Mouse (Mus musculus): Measurements from ENCODE around the gene Jtb. TPM values are rescaled to one million over a fixed set of nuclear protein-coding genes. Genes with fewer than 3 reads are reported as not detected.
"Not testable (repeated sequence)": the region's sequence is repeated elsewhere in the genome, so short reads cannot be mapped to it uniquely, and the experiment has no call there.

The Jtb gene
- polyA plus RNA-seq, 1 experiment from 2014 or later: 83.0 TPM

DNA sequence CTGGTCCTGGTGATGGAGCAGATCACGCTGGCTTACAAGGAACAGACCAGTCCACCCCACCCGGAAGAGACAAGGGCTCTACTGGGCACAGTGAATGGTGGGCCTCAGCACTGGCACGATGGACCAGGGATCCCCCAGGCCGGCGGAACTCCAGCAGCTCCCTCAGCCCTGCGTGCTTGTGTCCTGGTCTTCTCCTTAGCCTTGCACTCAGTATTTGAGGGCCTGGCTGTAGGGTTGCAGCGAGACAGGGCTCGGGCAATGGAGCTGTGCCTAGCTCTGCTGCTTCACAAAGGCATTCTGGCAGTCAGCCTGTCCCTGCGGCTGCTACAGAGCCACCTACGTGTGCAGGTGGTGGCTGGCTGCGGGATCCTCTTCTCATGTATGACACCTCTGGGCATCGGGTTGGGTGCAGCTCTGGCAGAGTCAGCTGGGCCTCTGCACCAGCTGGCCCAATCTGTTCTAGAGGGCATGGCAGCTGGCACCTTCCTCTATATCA lies 20.4 kb downstream of the Jtb start:
- H3K4me3 ChIP-seq; H3K9me3 ChIP-seq (replicated peaks); H3K9ac ChIP-seq; H3K4me2 ChIP-seq; H3K27me3 ChIP-seq (replicated peaks); H3K27ac ChIP-seq (ENCODE audit: poor library complexity, severe bottlenecking); ATAC-seq (ENCODE audit: insufficient number of reproducible peaks, low FRiP score): not testable (repeated sequence)
- 89% methylated on average over 9 of the region's 12 CpGs for WGBS
- Histone ChIP-seq H3K36me3 (peaks cover 20% of the 10 kb centered on the region), H3K4me1 (replicated peaks) (peaks cover 28% of the 10 kb centered on the region)

DNA sequence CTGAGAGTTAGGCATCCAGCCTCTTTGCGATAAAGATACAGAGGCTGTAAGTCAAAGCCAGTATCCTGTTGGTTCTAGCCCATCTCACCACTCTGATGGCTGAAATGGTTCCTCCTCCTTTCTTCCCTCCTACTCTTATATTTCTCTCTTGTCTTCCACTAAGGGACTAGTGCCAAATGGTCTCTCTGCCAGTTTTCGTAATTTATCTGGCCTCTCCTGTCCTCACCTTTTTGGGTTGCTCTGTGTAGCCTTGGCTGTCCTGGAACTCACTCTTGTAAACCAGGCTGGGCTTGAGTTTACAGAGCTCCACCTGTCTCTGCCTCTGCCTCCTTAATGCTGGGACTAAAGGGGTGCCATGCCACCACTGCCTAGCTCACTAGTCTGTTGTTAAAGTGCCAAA lies 21.3 kb downstream of the Jtb start:
- ATAC-seq (ENCODE audit: insufficient number of reproducible peaks, low FRiP score); H3K27ac ChIP-seq (ENCODE audit: poor library complexity, severe bottlenecking); H3K4me3 ChIP-seq; H3K9ac ChIP-seq; H3K9me3 ChIP-seq (replicated peaks); H3K4me2 ChIP-seq; H3K27me3 ChIP-seq (replicated peaks): not testable (repeated sequence)
- Histone ChIP-seq H3K4me1 (replicated peaks) (peaks cover 26% of the 10 kb centered on the region), H3K36me3 (peaks cover 29% of the 10 kb centered on the region)
- 77% methylated on average over 2 of the region's 2 CpGs for WGBS

DNA sequence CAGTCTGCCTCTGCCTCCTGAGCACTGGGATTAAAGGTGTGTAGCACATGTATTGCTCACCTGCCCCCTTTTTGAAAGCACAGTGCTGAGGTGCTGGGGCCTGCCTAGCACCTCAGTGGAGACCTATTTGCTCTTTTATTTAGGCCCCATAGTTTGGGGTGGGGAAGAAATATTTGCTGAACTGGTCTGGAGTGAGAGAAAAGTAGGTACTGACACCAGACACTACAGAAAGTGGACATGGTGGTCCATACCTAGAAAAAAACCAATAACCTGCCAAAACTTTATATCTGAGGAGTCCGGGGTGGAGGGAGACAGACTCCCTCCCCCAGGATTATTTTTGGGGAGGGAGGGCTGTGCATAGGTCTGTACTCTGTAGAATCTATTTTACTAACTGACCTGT lies 21.8 kb downstream of the Jtb start:
- not testable (repeated sequence) for H3K9me3 ChIP-seq (replicated peaks); H3K27ac ChIP-seq (ENCODE audit: poor library complexity, severe bottlenecking); H3K4me3 ChIP-seq; ATAC-seq (ENCODE audit: insufficient number of reproducible peaks, low FRiP score); H3K27me3 ChIP-seq (replicated peaks)
- Histone ChIP-seq H3K4me1 (replicated peaks) (peaks cover 25% of the 10 kb centered on the region), H3K9ac (0 out of 2 replicates have a peak overlapping the region, but pooled peaks have one; percentile 60), H3K4me2 (peak overlapping the region; percentile 85; the same call in 1 of the 2 replicates), H3K36me3 (peaks cover 34% of the 10 kb centered on the region)
- 62% methylated on average over 1 of the region's 1 CpGs for WGBS

DNA sequence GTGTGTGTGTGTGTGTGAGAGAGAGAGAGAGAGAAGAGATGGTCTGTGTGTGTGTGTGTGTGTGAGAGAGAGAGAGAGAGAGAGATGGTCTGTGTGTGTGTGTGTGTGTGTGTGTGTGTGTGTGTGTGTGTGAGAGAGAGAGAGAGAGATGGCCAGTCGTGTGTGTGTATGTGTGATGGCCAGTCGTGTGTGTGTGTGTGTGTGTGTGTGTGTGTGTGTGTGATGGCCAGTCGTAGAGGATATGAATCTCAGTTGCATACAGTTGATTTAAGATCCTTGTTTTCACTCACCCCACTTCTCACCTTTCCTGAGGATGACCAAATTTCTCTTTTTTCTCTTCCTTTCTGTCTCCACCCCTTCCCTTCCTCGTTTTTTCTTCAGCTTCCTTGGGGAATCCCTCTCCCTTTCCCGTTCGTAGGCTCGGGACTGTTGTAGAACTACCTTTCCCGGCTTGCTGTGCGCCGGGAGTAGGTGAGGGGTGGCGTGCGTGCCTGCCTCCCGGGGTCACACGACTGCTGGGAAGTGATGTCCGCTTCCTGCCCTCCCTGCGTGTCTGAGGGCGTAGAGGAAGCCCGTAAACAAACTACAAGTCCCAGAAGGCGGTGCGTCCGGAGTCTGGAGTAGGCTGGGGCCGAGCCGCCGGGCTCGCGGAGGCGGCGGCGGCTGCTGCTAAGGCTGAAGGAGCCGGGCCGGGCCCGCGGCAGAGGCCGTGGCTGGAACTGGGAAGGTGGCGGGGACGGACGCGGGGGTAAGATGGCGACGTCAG lies 22.4 kb downstream of the Jtb start, which contains the start of gene Crtc2:
Gene Crtc2 (plus strand): TSS at position 511 of the 766 bp plus-strand sequence.
- peaks cover 41% of the 10 kb centered on the region for H3K36me3 ChIP-seq
- WGBS: 2% methylated on average over 40 of the region's 40 CpGs
- peak within 1 kb of the TSS; percentile 91 for H3K27ac ChIP-seq (ENCODE audit: poor library complexity, severe bottlenecking)
- H3K4me1 ChIP-seq (replicated peaks): peaks cover 23% of the 10 kb centered on the region
- H3K9me3 ChIP-seq (replicated peaks): no peaks in the 10 kb centered on the region
- H3K9ac ChIP-seq: peak within 1 kb of the TSS; percentile 86
- peak; percentile 97 for ATAC-seq (ENCODE audit: insufficient number of reproducible peaks, low FRiP score)
- H3K27me3 ChIP-seq (replicated peaks): no peaks in the 10 kb centered on the region
- peak within 1 kb of the TSS; percentile 85 for H3K4me2 ChIP-seq
- H3K4me3 ChIP-seq: peak within 1 kb of the TSS; percentile 87

DNA sequence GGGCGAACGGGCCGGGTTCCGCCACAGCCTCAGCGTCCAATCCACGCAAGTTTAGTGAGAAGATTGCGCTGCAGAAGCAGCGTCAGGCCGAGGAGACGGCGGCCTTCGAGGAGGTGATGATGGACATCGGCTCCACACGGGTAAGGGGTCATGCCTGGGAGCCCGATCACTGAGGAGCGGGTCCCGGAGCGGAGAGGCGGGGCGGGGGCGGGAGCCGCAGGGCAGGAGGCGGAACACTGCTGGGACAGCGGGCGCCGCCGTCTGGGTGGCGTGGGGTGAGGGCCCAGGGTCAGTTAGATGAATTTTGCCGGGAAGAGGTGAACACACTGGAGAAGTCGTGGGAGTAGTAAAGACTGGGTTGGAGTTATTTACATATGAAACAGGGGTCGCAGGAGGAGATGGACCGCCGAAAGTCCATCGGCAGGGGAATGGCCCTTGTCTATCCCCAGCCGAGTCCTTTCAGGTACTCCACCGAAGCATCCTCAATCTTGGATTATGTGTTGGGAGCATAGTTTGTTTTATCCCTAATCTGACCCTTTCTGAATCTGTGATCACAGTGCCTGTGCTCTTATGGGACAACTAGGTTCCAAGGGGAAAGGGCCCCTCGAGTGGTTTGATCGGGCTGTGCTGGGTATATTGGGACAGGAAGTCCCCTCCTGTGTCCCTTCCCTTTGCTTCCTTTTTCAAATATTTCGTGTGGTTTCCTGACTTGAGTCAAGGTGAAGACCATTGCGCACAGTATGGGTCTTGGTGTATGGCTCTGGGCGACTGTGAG lies 23.2 kb downstream of the Jtb start:
- H3K4me1 ChIP-seq (replicated peaks): peaks cover 16% of the 10 kb centered on the region
- WGBS: 1% methylated on average over 41 of the region's 41 CpGs
- peak overlapping the region; percentile 85 for H3K4me2 ChIP-seq
- H3K9me3 ChIP-seq (replicated peaks): no peaks in the 10 kb centered on the region
- ATAC-seq (ENCODE audit: insufficient number of reproducible peaks, low FRiP score): peak; percentile 82
- peak overlapping the region; percentile 91 for H3K27ac ChIP-seq (ENCODE audit: poor library complexity, severe bottlenecking)
- H3K36me3 ChIP-seq: peaks cover 48% of the 10 kb centered on the region
- no peaks in the 10 kb centered on the region for H3K27me3 ChIP-seq (replicated peaks)
- peak overlapping the region; percentile 86 for H3K9ac ChIP-seq
- peak overlapping the region; percentile 87 for H3K4me3 ChIP-seq

DNA sequence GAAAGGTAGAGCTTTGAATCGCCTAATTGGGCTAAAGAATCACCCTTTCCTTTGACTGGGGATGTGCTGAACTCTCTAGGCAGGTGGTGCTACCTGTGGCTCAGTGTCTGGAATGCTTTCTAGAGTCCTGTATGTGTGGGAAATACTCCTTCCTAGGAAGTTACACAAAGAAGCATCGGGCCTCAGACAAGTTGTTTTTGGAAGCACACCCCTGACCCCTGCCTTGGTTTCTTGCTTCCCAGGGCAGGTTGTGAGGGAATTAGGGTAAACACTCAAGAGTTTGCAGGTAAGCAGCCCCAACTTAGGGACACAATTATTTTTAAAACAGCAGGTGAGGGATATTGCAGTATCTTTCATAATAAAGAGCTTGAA lies 23.8 kb downstream of the Jtb start:
- no peaks in the 10 kb centered on the region for H3K27me3 ChIP-seq (replicated peaks)
- peak overlapping the region; percentile 87 for H3K4me3 ChIP-seq
- no peak for ATAC-seq (ENCODE audit: insufficient number of reproducible peaks, low FRiP score)
- H3K4me1 ChIP-seq (replicated peaks): peaks cover 15% of the 10 kb centered on the region
- 30% methylated on average over 2 of the region's 2 CpGs for WGBS
- H3K27ac ChIP-seq (ENCODE audit: poor library complexity, severe bottlenecking): no peak overlapping the region
- peaks cover 51% of the 10 kb centered on the region for H3K36me3 ChIP-seq
- H3K9ac ChIP-seq: peak overlapping the region; percentile 86
- no peaks in the 10 kb centered on the region for H3K9me3 ChIP-seq (replicated peaks)
- H3K4me2 ChIP-seq: peak overlapping the region; percentile 85

DNA sequence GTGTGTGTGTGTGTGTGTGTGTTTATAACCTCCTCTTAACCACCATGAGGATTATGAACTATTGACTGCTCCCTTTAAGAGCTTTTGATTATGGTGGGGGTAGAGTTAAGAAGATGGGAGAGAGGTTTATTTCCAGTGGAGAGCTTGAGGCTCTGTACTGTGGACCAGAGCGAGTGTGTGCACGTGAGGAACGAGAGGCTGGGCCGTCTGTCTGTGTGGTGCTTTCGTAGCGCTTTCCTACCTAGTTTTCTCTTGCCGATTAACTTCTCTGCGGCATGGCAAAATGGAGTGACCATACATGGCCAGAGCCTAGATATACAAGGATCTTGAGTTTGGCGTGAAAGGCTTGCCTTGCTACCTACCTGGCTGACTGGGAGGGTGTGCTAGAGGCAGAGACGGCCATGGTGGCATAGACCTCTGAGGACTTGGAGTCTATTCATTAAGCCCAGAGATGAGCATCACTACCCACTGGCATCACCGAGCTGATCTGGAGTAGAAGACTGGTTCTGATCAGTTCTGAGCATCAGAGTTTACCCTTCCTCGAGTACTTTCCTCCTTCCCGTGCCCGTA lies 24.5 kb downstream of the Jtb start:
- Histone ChIP-seq H3K27me3 (replicated peaks) (no peaks in the 10 kb centered on the region), H3K9me3 (replicated peaks) (no peaks in the 10 kb centered on the region), H3K27ac (ENCODE audit: poor library complexity, severe bottlenecking) (no peak overlapping the region), H3K4me1 (replicated peaks) (peaks cover 10% of the 10 kb centered on the region), H3K4me2 (no peak overlapping the region), H3K36me3 (peaks cover 52% of the 10 kb centered on the region), H3K9ac (no peak overlapping the region), H3K4me3 (no peak overlapping the region)
- WGBS: 89% methylated on average over 14 of the region's 14 CpGs
- no peak for ATAC-seq (ENCODE audit: insufficient number of reproducible peaks, low FRiP score)

DNA sequence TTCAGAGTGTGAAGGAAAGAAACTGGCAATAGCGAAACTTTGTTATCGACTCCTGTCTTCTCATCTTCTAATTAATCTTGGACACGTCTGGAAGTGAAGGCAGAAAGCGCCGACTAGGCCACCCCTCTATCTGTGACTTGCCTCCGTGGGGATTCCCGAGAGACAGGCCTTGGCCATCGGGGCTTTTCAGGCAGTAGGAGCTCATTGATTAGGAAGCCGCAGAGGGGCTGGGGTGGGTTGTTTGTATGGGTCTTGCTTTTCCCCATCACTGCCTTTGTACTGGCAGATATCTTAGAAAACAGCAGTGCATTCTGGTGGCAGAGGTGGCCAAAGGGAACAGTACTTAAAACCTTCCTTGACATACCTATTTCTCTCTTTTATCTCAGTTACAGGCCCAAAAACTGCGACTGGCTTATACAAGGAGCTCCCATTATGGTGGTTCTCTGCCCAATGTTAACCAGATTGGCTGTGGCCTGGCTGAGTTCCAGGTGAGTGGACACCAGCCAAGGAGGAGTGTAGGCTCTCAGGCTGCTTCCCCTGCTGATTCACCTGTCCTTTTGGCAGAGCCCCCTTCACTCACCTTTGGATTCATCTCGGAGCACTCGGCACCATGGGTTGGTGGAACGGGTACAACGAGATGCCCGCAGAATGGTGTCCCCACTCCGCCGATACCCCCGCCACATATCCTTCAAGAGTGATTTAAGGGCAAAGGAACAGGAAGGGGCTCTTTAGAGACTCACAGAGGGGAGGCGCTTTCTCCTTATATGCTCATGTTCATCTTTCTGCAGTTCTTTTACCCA lies 25.5 kb downstream of the Jtb start:
- ATAC-seq (ENCODE audit: insufficient number of reproducible peaks, low FRiP score): no peak
- peaks cover 53% of the 10 kb centered on the region for H3K36me3 ChIP-seq
- 87% methylated on average over 19 of the region's 19 CpGs for WGBS
- H3K4me2 ChIP-seq: no peak overlapping the region
- H3K9me3 ChIP-seq (replicated peaks): no peaks in the 10 kb centered on the region
- H3K4me3 ChIP-seq: no peak overlapping the region
- no peak overlapping the region for H3K9ac ChIP-seq
- H3K27me3 ChIP-seq (replicated peaks): no peaks in the 10 kb centered on the region
- H3K4me1 ChIP-seq (replicated peaks): peaks cover 7% of the 10 kb centered on the region
- no peak overlapping the region for H3K27ac ChIP-seq (ENCODE audit: poor library complexity, severe bottlenecking)

DNA sequence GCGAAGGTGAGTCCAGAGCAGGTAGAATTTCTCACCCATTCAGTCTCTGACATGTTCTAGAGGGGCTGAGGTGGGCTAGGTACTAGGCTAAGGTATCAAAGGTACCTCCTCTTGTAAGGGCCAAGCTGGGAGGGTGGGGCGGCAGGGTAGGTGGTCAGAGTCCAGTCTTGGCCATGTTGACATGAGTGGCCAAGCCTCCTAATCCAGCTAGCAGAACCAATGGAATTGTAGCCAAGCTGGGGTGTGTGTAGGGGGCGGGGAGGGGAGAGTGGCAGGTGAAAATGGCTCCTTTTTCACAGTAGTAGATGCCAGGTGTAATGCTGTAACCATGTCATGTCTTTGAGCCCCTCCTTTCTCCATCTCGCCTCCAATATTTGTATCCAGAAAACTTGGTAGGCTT lies 27.1 kb downstream of the Jtb start:
- no peak for ATAC-seq (ENCODE audit: insufficient number of reproducible peaks, low FRiP score)
- Histone ChIP-seq H3K9ac (no peak overlapping the region), H3K4me3 (no peak overlapping the region), H3K36me3 (peaks cover 69% of the 10 kb centered on the region), H3K27me3 (replicated peaks) (no peaks in the 10 kb centered on the region), H3K4me2 (no peak overlapping the region), H3K27ac (ENCODE audit: poor library complexity, severe bottlenecking) (no peak overlapping the region), H3K4me1 (replicated peaks) (peaks cover 7% of the 10 kb centered on the region), H3K9me3 (replicated peaks) (no peaks in the 10 kb centered on the region)
- 86% methylated on average over 4 of the region's 4 CpGs for WGBS

DNA sequence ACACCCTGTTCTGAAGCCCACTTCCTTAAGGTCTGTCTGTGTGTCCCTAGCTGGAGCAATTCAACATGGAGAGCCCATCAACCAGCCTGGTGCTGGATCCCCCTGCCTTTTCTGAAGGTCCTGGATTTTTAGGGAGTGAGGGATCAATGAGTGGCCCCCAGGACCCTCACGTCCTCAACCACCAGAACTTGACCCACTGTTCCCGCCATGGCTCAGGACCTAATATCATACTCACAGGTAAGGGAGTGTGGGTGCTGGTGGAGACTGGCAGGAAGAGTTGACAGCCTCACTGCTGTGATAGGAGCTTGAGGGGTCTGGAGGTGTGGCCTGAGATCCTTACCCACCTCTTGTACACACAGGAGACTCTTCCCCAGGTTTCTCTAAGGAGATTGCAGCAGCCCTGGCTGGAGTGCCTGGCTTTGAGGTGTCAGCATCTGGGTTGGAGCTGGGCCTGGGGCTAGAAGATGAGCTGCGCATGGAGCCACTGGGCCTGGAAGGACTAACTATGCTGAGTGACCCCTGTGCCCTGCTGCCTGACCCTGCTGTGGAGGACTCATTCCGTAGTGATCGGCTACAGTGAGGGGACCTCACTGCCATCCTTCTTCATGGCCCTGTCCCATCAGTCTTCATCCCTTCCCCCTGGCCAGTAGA lies 31.8 kb downstream of the Jtb start:
- peaks cover 20% of the 10 kb centered on the region for H3K4me1 ChIP-seq (replicated peaks)
- no peak overlapping the region for H3K4me2 ChIP-seq
- peaks cover 56% of the 10 kb centered on the region for H3K36me3 ChIP-seq
- no peak overlapping the region for H3K9ac ChIP-seq
- H3K4me3 ChIP-seq: no peak overlapping the region
- no peaks in the 10 kb centered on the region for H3K9me3 ChIP-seq (replicated peaks)
- no peaks in the 10 kb centered on the region for H3K27me3 ChIP-seq (replicated peaks)
- WGBS: 88% methylated on average over 5 of the region's 5 CpGs
- H3K27ac ChIP-seq (ENCODE audit: poor library complexity, severe bottlenecking): no peak overlapping the region
- no peak for ATAC-seq (ENCODE audit: insufficient number of reproducible peaks, low FRiP score)

Data from heart, embryonic 12.5 days (tissue).